Mouse (Mus musculus) midbrain, embryonic 13.5 days (tissue): ENCODE data around the gene Bcap31. TPM values are rescaled to one million over a fixed set of nuclear protein-coding genes. Genes with fewer than 3 reads are reported as not detected.
"Not testable (repeated sequence)": the region's sequence is repeated elsewhere in the genome, so short reads cannot be mapped to it uniquely, and the experiment has no call there.

Experiments used
- ATAC-seq: fragments of 200-750 bp; cut with Nextera tagmentation; 2 replicates; pipeline ENCODE4 v1.8.0; 2017; ENCODE audit warnings: mild to moderate bottlenecking, moderate TSS enrichment, moderate library complexity
- H3K27ac ChIP-seq: fragments of 300-500 bp; sonication (generic); 2 replicates; pipeline ENCODE4 v1.5.1; 2015; ENCODE audit warnings: inconsistent platforms, mild to moderate bottlenecking, moderate library complexity
- H3K27me3 ChIP-seq: fragments of 300-500 bp; sonication (generic); 2 replicates; pipeline ENCODE4 v1.6.1; 2015; ENCODE audit warnings: mild to moderate bottlenecking, inconsistent platforms
- H3K36me3 ChIP-seq: fragments of 300-500 bp; sonication (generic); 2 replicates; pipeline ENCODE4 v1.6.1; 2015; ENCODE audit warnings: mild to moderate bottlenecking, inconsistent platforms
- H3K4me1 ChIP-seq: fragments of 300-500 bp; sonication (generic); replicated peaks from 2 replicates; pipeline ENCODE4 v1.6.1; 2015; ENCODE audit warnings: inconsistent platforms
- H3K4me2 ChIP-seq: fragments of 300-500 bp; sonication (generic); replicated peaks from 2 replicates; pipeline ENCODE4 v1.6.1; 2015; ENCODE audit warnings: moderate library complexity, mild to moderate bottlenecking, inconsistent platforms
- H3K4me3 ChIP-seq: fragments of 300-500 bp; sonication (generic); replicated peaks from 2 replicates; pipeline ENCODE4 v1.5.1; 2015; ENCODE audit warnings: mild to moderate bottlenecking, inconsistent platforms
- H3K9ac ChIP-seq: fragments of 300-500 bp; sonication (generic); replicated peaks from 2 replicates; pipeline ENCODE4 v1.6.1; 2015; ENCODE audit warnings: mild to moderate bottlenecking, inconsistent platforms
- H3K9me3 ChIP-seq: fragments of 300-500 bp; sonication (generic); 2 replicates; pipeline ENCODE4 v1.6.1; 2016; ENCODE audit warnings: mild to moderate bottlenecking, inconsistent platforms
- WGBS: fragments of 180-500 bp; shearing (Covaris S2); methylation state at CpG from one replicate; pipeline ENCODE4 v1.1.7; 2015; 5-methylcytosine and 5-hydroxymethylcytosine counted together
- polyA plus RNA-seq: library from polyadenylated mRNA; unstranded; fragments of >200 nt; fragmentation: Nextera tagmentation; extraction: Ambion mirVana; gene quantifications from 2 replicates; pipeline ENCODE4 v1.2.1, GENCODE M21; 2015

Bcap31 gene
- polyA plus RNA-seq: 116 and 118 TPM in 2 replicates

GRCm38 (mm10) chrX:73716109-73716661, at the start of gene Bcap31, which contains the start of gene Abcd1:
Gene Bcap31, minus strand, starts transcription at chrX:73716175.
Gene Abcd1, plus strand, starts transcription at chrX:73716597.
- ATAC-seq: peak; percentile 95
- Histone ChIP-seq H3K36me3 (peaks cover 5% of the 10 kb centered on the region; the same call in 1 of the 2 replicates), H3K9ac (peak within 1 kb of the TSS; percentile 67), H3K27me3 (no peaks in the 10 kb centered on the region), H3K4me2 (peak within 1 kb of the TSS; percentile 67), H3K27ac (peak within 1 kb of the TSS; percentile 77), H3K4me1 (peaks cover 38% of the 10 kb centered on the region), H3K4me3 (peak within 1 kb of the TSS; percentile 47), H3K9me3 (no peaks in the 10 kb centered on the region)
- 29% methylated on average over 45 of the region's 45 CpGs for WGBS

- H3K4me3 ChIP-seq: no peak overlapping the region
- 52% methylated on average over 1 of the region's 1 CpGs for WGBS
These were observed 49.3 kb upstream of the Bcap31 start for GRCm38 (mm10) chrX:73765311-73765710.

GRCm38 (mm10) chrX:73758611-73759290, 42.8 kb upstream of the Bcap31 start:
- no peak overlapping the region for H3K4me2 ChIP-seq
- no peaks in the 10 kb centered on the region for H3K27me3 ChIP-seq
- no peak for ATAC-seq
- no peaks in the 10 kb centered on the region for H3K36me3 ChIP-seq
- H3K27ac ChIP-seq: no peak overlapping the region
- H3K9ac ChIP-seq: no peak overlapping the region
- no peaks in the 10 kb centered on the region for H3K9me3 ChIP-seq
- 91% methylated on average over 13 of the region's 13 CpGs for WGBS
- no peak overlapping the region for H3K4me3 ChIP-seq
- H3K4me1 ChIP-seq: no peaks in the 10 kb centered on the region

More at GRCm38 (mm10) chrX:73765311-73765710, 49.3 kb upstream of the Bcap31 start:
- Histone ChIP-seq H3K4me2 (no peak overlapping the region), H3K27ac (no peak overlapping the region), H3K4me1 (no peaks in the 10 kb centered on the region), H3K9ac (no peak overlapping the region), H3K9me3 (no peaks in the 10 kb centered on the region), H3K27me3 (no peaks in the 10 kb centered on the region), H3K36me3 (no peaks in the 10 kb centered on the region)
- ATAC-seq: no peak

- Histone ChIP-seq H3K4me3 (no peak within 1 kb of the TSS), H3K4me1 (no peaks in the 10 kb centered on the region), H3K9ac (no peak within 1 kb of the TSS), H3K27ac (no peak within 1 kb of the TSS), H3K9me3 (no peaks in the 10 kb centered on the region), H3K4me2 (no peak within 1 kb of the TSS), H3K36me3 (no peaks in the 10 kb centered on the region), H3K27me3 (no peaks in the 10 kb centered on the region)
- 57% methylated on average over 5 of the region's 5 CpGs for WGBS
- no peak for ATAC-seq
These were observed 40.6 kb upstream of the Bcap31 start, which contains the start of gene Plxnb3 for GRCm38 (mm10) chrX:73756334-73757140. Gene Plxnb3, plus strand, starts transcription at chrX:73757090.

- H3K4me1 ChIP-seq: no peaks in the 10 kb centered on the region
- ATAC-seq: no peak
- no peak overlapping the region for H3K4me3 ChIP-seq
- no peak overlapping the region for H3K27ac ChIP-seq
- 79% methylated on average over 1 of the region's 1 CpGs for WGBS
- H3K27me3 ChIP-seq: no peaks in the 10 kb centered on the region
- no peak overlapping the region for H3K4me2 ChIP-seq
- no peak overlapping the region for H3K9ac ChIP-seq
- H3K36me3 ChIP-seq: no peaks in the 10 kb centered on the region
- no peaks in the 10 kb centered on the region for H3K9me3 ChIP-seq
These were observed 33.0 kb upstream of the Bcap31 start for GRCm38 (mm10) chrX:73748977-73749376.

- ATAC-seq: no peak
- Histone ChIP-seq H3K36me3 (no peaks in the 10 kb centered on the region), H3K27me3 (no peaks in the 10 kb centered on the region), H3K4me3 (no peak overlapping the region), H3K4me2 (no peak overlapping the region), H3K9ac (no peak overlapping the region), H3K9me3 (no peaks in the 10 kb centered on the region), H3K4me1 (no peaks in the 10 kb centered on the region), H3K27ac (no peak overlapping the region)
- 78% methylated on average over 1 of the region's 1 CpGs for WGBS
These were observed 29.0 kb upstream of the Bcap31 start for GRCm38 (mm10) chrX:73744774-73745481.

- not testable (repeated sequence) for H3K9ac ChIP-seq, H3K4me2 ChIP-seq, H3K27me3 ChIP-seq, H3K4me1 ChIP-seq, ATAC-seq, H3K27ac ChIP-seq, H3K4me3 ChIP-seq, H3K9me3 ChIP-seq, H3K36me3 ChIP-seq
- WGBS: 95% methylated on average over 7 of the region's 7 CpGs
These were observed 23.9 kb upstream of the Bcap31 start for GRCm38 (mm10) chrX:73739841-73740240.

GRCm38 (mm10) chrX:73739151-73739550, 23.2 kb upstream of the Bcap31 start:
- H3K4me1 ChIP-seq: no peaks in the 10 kb centered on the region
- no peak overlapping the region for H3K9ac ChIP-seq
- 0 out of 2 replicates have a peak, but pooled peaks cover 4% of the 10 kb centered on the region for H3K36me3 ChIP-seq
- H3K4me3 ChIP-seq: no peak overlapping the region
- WGBS: 60% methylated on average over 5 of the region's 5 CpGs
- no peak for ATAC-seq
- H3K9me3 ChIP-seq: no peaks in the 10 kb centered on the region
- H3K27me3 ChIP-seq: no peaks in the 10 kb centered on the region
- no peak overlapping the region for H3K27ac ChIP-seq
- no peak overlapping the region for H3K4me2 ChIP-seq

- H3K4me1 ChIP-seq: no peaks in the 10 kb centered on the region
- H3K9ac ChIP-seq: no peak overlapping the region
- H3K9me3 ChIP-seq: no peaks in the 10 kb centered on the region
- H3K36me3 ChIP-seq: 0 out of 2 replicates have a peak, but pooled peaks cover 4% of the 10 kb centered on the region
- H3K27me3 ChIP-seq: no peaks in the 10 kb centered on the region
- ATAC-seq: no peak
- no peak overlapping the region for H3K4me3 ChIP-seq
- no peak overlapping the region for H3K4me2 ChIP-seq
- no peak overlapping the region for H3K27ac ChIP-seq
- 80% methylated on average over 1 of the region's 1 CpGs for WGBS
These were observed 22.2 kb upstream of the Bcap31 start for GRCm38 (mm10) chrX:73738155-73738554.

- Histone ChIP-seq H3K4me2 (no peak overlapping the region), H3K4me3 (no peak overlapping the region), H3K4me1 (no peaks in the 10 kb centered on the region), H3K9me3 (no peaks in the 10 kb centered on the region), H3K9ac (no peak overlapping the region), H3K27ac (no peak overlapping the region), H3K36me3 (peaks cover 18% of the 10 kb centered on the region), H3K27me3 (no peaks in the 10 kb centered on the region)
- ATAC-seq: no peak
- WGBS: 52% methylated on average over 1 of the region's 1 CpGs
These were observed 14.9 kb upstream of the Bcap31 start for GRCm38 (mm10) chrX:73730908-73731307.

- peak overlapping the region; percentile 67 for H3K4me2 ChIP-seq
- 54% methylated on average over 5 of the region's 5 CpGs for WGBS
- no peak for ATAC-seq
- peaks cover 38% of the 10 kb centered on the region for H3K4me1 ChIP-seq
- no peaks in the 10 kb centered on the region for H3K36me3 ChIP-seq
- H3K4me3 ChIP-seq: no peak overlapping the region
- H3K27me3 ChIP-seq: no peaks in the 10 kb centered on the region
- H3K9ac ChIP-seq: peak overlapping the region; percentile 10; the same call in 1 of the 2 replicates
- H3K27ac ChIP-seq: no peak overlapping the region
- no peaks in the 10 kb centered on the region for H3K9me3 ChIP-seq
These were observed 2.8 kb upstream of the Bcap31 start for GRCm38 (mm10) chrX:73718686-73719362.
